Mouse (Mus musculus): ENCODE measurements around the gene Ngfr. TPM values are rescaled to one million over a fixed set of nuclear protein-coding genes. Genes with fewer than 3 reads are reported as not detected.

The Ngfr gene
- polyA plus RNA-seq, 1 experiment = 0.01 TPM

DNA sequence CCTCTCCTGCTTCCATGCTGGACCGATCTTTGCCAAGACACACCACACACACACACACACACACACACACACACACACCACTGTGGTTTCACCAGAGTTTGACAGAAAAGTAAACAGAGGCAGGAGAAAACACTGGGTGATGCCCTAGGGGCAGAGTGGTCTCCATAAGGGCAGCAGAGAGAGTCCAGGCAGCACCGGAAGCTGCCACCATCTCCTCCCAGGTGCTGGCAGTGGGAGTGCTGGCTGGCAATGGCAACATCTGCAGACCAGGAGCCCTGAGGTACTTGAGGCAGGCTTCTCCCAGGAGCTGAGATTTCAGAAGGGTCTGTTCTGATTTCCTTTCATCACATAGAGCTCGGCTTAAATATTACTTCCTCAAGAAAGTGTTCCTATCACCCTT, 5.3 kb downstream of the Ngfr start:
- no peak overlapping the region for H3ac ChIP-seq (ENCODE audit: control insufficient read depth, insufficient read length)
- peaks cover 67% of the 10 kb centered on the region for H3K27me3 ChIP-seq (ENCODE audit: control insufficient read depth, insufficient read depth, insufficient read length)
- H3K36me3 ChIP-seq (ENCODE audit: control insufficient read depth, insufficient read depth) = no peaks in the 10 kb centered on the region
- no peaks in the 10 kb centered on the region for H3K79me2 ChIP-seq (ENCODE audit: control insufficient read depth, insufficient read depth)
- H3K4me2 ChIP-seq (ENCODE audit: low read depth) = no peak overlapping the region
- H3K4me3 ChIP-seq = no peak overlapping the region
- TF ChIP-seq E2F4 (IDR thresholded peaks at IDR 0.05; ENCODE audit: insufficient read depth) (no peak), TCF12 (IDR thresholded peaks at IDR 0.05; ENCODE audit: insufficient read depth, poor library complexity, severe bottlenecking) (no peak), REST (IDR thresholded peaks at IDR 0.05; ENCODE audit: insufficient read depth, insufficient read length) (no peak), MYOD1 (IDR thresholded peaks at IDR 0.05; ENCODE audit: control insufficient read depth in 1 of 3, insufficient read length in 2 of 3, low read depth in 2 of 3) (no peak), MAX (IDR thresholded peaks at IDR 0.05; ENCODE audit: low read depth) (no peak), USF1 (IDR thresholded peaks at IDR 0.05; ENCODE audit: low read depth) (no peak), SRF (IDR thresholded peaks at IDR 0.05; ENCODE audit: control insufficient read depth, insufficient read length, low read depth) (no peak), POLR2A (IDR thresholded peaks at IDR 0.05; ENCODE audit: insufficient read length, low read depth) (no peak), CEBPB (IDR thresholded peaks at IDR 0.05; ENCODE audit: insufficient read depth, poor library complexity, severe bottlenecking) (no peak), MYOG (IDR thresholded peaks at IDR 0.05; ENCODE audit: control insufficient read depth in 1 of 3, insufficient read depth in 1 of 3, insufficient read length in 2 of 3, low read depth in 2 of 3) (no peak), TCF3 (IDR thresholded peaks at IDR 0.05; ENCODE audit: insufficient read length, low read depth) (no peak), POLR2AphosphoS2 (IDR thresholded peaks at IDR 0.05; ENCODE audit: insufficient read length, low read depth) (no peak)

DNA sequence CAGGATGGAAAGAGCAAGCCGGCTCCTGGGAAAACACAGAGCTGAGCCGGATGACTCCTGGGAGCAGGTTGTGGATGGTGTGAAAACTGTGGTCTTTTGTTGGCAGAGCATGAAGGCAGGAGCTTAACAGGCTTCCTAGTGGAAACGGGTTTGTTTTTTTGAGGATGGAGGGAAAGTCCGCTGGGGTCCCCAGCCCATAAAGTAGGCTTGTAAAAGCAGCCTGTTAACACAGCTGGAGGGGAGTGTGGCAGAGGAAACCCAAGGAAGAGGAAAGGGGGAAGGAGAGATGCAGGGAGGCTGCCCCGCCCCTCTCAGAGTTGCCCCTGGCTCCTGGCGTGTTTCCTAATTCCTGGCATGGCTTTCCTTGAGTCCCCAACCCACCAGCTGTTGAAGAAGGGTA, 8.1 kb downstream of the Ngfr start:
- peaks cover 46% of the 10 kb centered on the region for H3K27me3 ChIP-seq (ENCODE audit: control insufficient read depth, insufficient read depth, insufficient read length)

DNA sequence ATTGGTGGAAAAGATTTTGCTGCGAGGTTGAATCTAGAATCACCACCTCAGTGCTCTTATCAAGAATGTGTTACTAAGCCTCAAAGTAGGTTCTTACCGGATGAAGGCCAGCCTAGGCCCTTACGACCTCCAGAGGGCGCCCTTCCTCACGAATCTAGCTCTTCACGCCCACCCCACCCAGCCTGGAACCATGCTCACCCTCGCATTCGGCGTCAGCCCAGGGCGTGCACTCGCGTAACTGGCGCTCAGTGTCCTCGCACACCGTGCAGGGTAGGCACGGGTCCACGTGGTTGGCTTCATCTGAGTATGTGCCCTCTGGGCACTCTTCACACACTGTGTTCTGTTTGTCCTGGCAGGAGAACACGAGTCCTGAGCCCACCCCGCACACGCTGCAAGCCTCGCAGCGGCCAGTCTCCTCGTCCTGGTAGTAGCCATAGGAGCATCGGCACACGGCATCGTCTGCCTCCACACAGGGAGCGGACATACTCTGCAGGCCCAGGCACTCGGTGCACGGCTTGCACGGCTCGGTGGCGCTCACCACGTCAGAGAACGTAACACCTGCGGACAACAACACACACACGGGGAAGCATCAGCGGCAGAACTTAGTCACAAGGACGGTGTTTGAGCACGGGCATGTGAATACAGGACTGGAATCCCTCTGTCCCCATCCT, 9.6 kb downstream of the Ngfr start:
- Histone ChIP-seq H3K4me3 (no peak overlapping the region), H3ac (ENCODE audit: control insufficient read depth, insufficient read length) (no peak overlapping the region), H3K4me2 (ENCODE audit: low read depth) (no peak overlapping the region), H3K79me2 (ENCODE audit: control insufficient read depth, insufficient read depth) (no peaks in the 10 kb centered on the region), H3K27me3 (ENCODE audit: control insufficient read depth, insufficient read depth, insufficient read length) (peaks cover 56% of the 10 kb centered on the region), H3K36me3 (ENCODE audit: control insufficient read depth, insufficient read depth) (no peaks in the 10 kb centered on the region)
- no peak for TF ChIP-seq REST (IDR thresholded peaks at IDR 0.05; ENCODE audit: insufficient read depth, insufficient read length)
- no peak for TF ChIP-seq TCF3 (IDR thresholded peaks at IDR 0.05; ENCODE audit: insufficient read length, low read depth)
- TF ChIP-seq TCF12 (IDR thresholded peaks at IDR 0.05; ENCODE audit: insufficient read depth, poor library complexity, severe bottlenecking) = no peak
- TF ChIP-seq SRF (IDR thresholded peaks at IDR 0.05; ENCODE audit: control insufficient read depth, insufficient read length, low read depth) = no peak
- no peak for TF ChIP-seq MYOG (IDR thresholded peaks at IDR 0.05; ENCODE audit: control insufficient read depth in 1 of 3, insufficient read depth in 1 of 3, insufficient read length in 2 of 3, low read depth in 2 of 3)
- TF ChIP-seq MAX (IDR thresholded peaks at IDR 0.05; ENCODE audit: low read depth) = no peak
- no peak for TF ChIP-seq POLR2AphosphoS2 (IDR thresholded peaks at IDR 0.05; ENCODE audit: insufficient read length, low read depth)
- TF ChIP-seq CEBPB (IDR thresholded peaks at IDR 0.05; ENCODE audit: insufficient read depth, poor library complexity, severe bottlenecking) = no peak
- TF ChIP-seq POLR2A (IDR thresholded peaks at IDR 0.05; ENCODE audit: insufficient read length, low read depth) = no peak
- TF ChIP-seq MYOD1 (IDR thresholded peaks at IDR 0.05; ENCODE audit: control insufficient read depth in 1 of 3, insufficient read length in 2 of 3, low read depth in 2 of 3) = no peak
- TF ChIP-seq USF1 (IDR thresholded peaks at IDR 0.05; ENCODE audit: low read depth) = no peak
- no peak for TF ChIP-seq E2F4 (IDR thresholded peaks at IDR 0.05; ENCODE audit: insufficient read depth)

More for the DNA sequence above, 8.1 kb downstream of the Ngfr start:
- Histone ChIP-seq H3K36me3 (ENCODE audit: control insufficient read depth, insufficient read depth) (no peaks in the 10 kb centered on the region), H3K4me3 (no peak overlapping the region), H3K4me2 (ENCODE audit: low read depth) (no peak overlapping the region), H3ac (ENCODE audit: control insufficient read depth, insufficient read length) (no peak overlapping the region), H3K79me2 (ENCODE audit: control insufficient read depth, insufficient read depth) (no peaks in the 10 kb centered on the region)
- TF ChIP-seq TCF3 (IDR thresholded peaks at IDR 0.05; ENCODE audit: insufficient read length, low read depth) = no peak
- no peak for TF ChIP-seq CEBPB (IDR thresholded peaks at IDR 0.05; ENCODE audit: insufficient read depth, poor library complexity, severe bottlenecking)
- no peak for TF ChIP-seq REST (IDR thresholded peaks at IDR 0.05; ENCODE audit: insufficient read depth, insufficient read length)
- TF ChIP-seq MYOG (IDR thresholded peaks at IDR 0.05; ENCODE audit: control insufficient read depth in 1 of 3, insufficient read depth in 1 of 3, insufficient read length in 2 of 3, low read depth in 2 of 3) = no peak
- no peak for TF ChIP-seq POLR2AphosphoS2 (IDR thresholded peaks at IDR 0.05; ENCODE audit: insufficient read length, low read depth)
- TF ChIP-seq E2F4 (IDR thresholded peaks at IDR 0.05; ENCODE audit: insufficient read depth) = no peak
- TF ChIP-seq TCF12 (IDR thresholded peaks at IDR 0.05; ENCODE audit: insufficient read depth, poor library complexity, severe bottlenecking) = no peak

DNA sequence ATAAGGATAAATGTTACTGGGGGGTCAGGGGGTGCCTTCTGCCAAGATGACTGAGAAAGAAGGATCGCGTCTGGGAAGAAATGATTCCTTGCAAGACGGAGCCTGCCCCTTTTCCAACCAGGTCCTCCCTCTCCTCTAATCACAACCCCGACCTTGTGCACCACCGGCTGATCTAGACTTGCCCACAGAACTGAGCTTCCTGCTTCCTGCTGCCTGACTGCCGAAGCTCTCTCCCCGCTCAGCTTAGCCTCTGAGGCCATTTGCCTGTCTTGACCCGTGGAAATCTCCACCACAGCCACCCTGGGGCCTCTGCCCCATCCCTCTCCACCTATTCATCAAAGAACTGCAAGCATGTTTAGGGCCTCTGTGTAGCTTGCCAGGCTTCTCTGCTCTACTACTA, 11.2 kb downstream of the Ngfr start:
- Histone ChIP-seq H3ac (ENCODE audit: control insufficient read depth, insufficient read length) (no peak overlapping the region), H3K36me3 (ENCODE audit: control insufficient read depth, insufficient read depth) (no peaks in the 10 kb centered on the region), H3K4me2 (ENCODE audit: low read depth) (no peak overlapping the region), H3K79me2 (ENCODE audit: control insufficient read depth, insufficient read depth) (no peaks in the 10 kb centered on the region), H3K27me3 (ENCODE audit: control insufficient read depth, insufficient read depth, insufficient read length) (peaks cover 47% of the 10 kb centered on the region), H3K4me3 (no peak overlapping the region)
- TF ChIP-seq MYOG (IDR thresholded peaks at IDR 0.05; ENCODE audit: control insufficient read depth in 1 of 3, insufficient read depth in 1 of 3, insufficient read length in 2 of 3, low read depth in 2 of 3) = no peak
- TF ChIP-seq TCF3 (IDR thresholded peaks at IDR 0.05; ENCODE audit: insufficient read length, low read depth) = no peak
- TF ChIP-seq MYOD1 (IDR thresholded peaks at IDR 0.05; ENCODE audit: control insufficient read depth in 1 of 3, insufficient read length in 2 of 3, low read depth in 2 of 3) = no peak
- no peak for TF ChIP-seq CEBPB (IDR thresholded peaks at IDR 0.05; ENCODE audit: insufficient read depth, poor library complexity, severe bottlenecking)
- TF ChIP-seq REST (IDR thresholded peaks at IDR 0.05; ENCODE audit: insufficient read depth, insufficient read length) = no peak
- TF ChIP-seq TCF12 (IDR thresholded peaks at IDR 0.05; ENCODE audit: insufficient read depth, poor library complexity, severe bottlenecking) = no peak
- no peak for TF ChIP-seq MAX (IDR thresholded peaks at IDR 0.05; ENCODE audit: low read depth)
- no peak for TF ChIP-seq E2F4 (IDR thresholded peaks at IDR 0.05; ENCODE audit: insufficient read depth)
- no peak for TF ChIP-seq USF1 (IDR thresholded peaks at IDR 0.05; ENCODE audit: low read depth)
